Mouse (Mus musculus) liver (tissue): ENCODE data around the gene Strbp.

ENCODE experiments used
- DNase-seq: peaks from one replicate; pipeline ENCODE4 v3.0.0-alpha.2; 2020; ENCODE audit warnings: mixed read lengths

Strbp gene

GRCm38 (mm10) chr2:37702301-37703172, 1.1 kb downstream of the Strbp start:
- peak; percentile 49 for DNase-seq

GRCm38 (mm10) chr2:37689064-37689615, 14.5 kb downstream of the Strbp start:
- DNase-seq, result no peak

DNA sequence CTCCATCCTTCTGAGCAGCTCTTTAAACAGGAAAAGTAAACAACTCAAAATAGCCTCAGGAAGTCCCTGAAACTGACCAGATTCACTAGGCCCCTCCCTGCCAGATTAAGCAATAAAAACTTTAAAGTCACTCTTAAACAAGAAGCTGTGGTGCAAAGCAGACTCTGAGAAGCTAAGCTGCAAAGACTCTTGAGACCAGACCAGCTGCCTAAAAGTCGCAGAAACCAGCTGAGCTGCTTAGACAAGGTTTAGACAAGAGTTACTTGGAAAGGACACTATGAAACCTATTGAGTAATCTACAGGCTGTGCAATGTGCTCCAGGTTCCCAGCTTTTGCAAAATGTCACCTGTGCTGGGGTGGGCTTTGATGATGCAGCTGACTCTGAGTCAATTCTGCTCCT, 16.6 kb downstream of the Strbp start:
- no peak for DNase-seq

GRCm38 (mm10) chr2:37684864-37685263, 18.8 kb downstream of the Strbp start:
- no peak for DNase-seq

DNA sequence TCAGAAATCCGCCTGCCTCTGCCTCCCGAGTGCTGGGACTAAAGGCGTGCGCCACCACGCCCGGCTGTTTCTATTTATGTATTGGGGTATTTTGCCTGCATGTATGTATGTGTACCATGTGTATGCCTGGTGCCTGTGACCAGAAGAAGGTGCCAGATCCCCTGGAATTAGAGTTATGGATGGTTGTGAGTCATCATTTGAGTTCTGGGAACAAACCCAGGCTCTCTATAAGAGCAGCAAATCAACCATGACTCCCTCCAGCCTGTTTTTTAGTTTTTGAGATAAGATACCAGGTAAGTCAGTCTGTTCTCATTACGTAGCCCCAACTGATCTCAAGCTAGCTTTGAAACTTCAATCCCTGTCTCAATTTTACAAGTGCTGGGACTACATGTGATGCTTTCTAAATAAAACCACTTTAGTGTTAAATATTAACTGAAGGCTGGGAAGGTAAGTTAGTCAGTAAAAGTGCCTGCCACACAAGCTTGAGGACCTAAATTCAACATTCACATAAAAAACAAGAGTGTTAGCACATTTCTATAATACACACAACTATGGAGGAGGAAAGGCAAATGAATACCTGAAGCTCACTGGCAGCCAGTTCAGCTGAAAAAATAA, 21.4 kb downstream of the Strbp start:
- DNase-seq, result no peak

GRCm38 (mm10) chr2:37651086-37651485, 52.6 kb downstream of the Strbp start:
- no peak for DNase-seq

DNA sequence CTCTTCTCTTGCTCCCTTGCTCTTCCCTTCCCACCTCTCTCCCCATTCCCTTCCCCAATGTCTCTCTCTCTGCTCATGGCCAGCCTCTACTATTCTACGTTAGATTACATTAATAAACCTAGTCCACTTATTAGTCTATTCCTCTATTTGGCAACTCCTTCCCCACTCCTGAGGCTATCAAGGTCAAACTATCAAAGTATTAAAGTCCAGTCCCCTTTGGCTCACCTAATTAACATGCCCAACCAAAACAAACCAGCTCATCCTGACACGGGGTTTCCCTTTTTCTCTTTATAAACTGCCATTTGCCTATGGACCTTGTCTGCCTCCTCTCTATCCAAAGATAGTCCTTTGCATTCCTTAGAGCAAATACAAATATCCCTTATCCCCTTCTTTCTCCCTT, 54.1 kb downstream of the Strbp start:
- no peak for DNase-seq

GRCm38 (mm10) chr2:37648966-37649365, 54.7 kb downstream of the Strbp start:
- no peak for DNase-seq

- DNase-seq, result no peak
Measured at GRCm38 (mm10) chr2:37623343-37623742, 80.3 kb downstream of the Strbp start.

GRCm38 (mm10) chr2:37587919-37588318, 115.7 kb downstream of the Strbp start:
- DNase-seq, result no peak

GRCm38 (mm10) chr2:37578185-37578584, 125.5 kb downstream of the Strbp start:
- DNase-seq, result no peak

DNA sequence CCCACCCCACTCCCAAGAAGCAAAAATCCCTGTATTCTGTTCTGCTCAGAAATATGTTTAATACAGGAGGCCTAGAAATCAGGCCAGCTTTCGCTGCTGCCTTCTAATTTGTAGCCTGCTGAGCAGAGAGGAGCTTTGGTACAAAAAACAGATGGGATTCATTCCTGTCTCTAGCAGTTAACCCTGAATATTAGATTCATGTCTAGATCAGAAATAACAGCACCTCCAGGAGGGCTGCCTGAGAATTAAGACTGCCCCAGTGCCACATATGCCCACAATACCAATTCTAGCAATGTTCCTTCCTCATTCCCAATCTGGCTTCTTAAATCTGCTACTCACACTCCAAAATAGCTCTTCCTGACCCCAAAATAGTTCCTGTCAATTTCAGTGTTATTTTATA, 127.0 kb downstream of the Strbp start:
- DNase-seq, result no peak

DNA sequence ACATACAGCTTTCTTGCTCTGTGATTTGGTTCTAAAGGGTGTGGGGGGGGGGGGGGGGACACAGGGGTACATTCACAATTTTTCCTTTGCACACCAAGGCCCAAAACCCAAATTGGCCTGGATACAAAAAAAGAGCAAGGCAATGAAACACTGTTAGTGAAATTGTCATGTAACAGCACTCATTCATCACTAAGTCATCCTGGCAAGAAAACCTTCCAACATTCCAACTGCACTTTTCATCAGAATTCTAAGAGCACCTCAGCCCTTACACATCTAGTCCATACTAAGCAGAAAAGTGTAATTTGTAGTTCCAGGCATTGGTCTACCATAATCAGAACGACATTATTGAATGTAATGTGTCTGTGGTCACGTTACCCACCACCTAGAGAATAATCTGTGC, 131.5 kb downstream of the Strbp start:
- DNase-seq, result no peak

DNA sequence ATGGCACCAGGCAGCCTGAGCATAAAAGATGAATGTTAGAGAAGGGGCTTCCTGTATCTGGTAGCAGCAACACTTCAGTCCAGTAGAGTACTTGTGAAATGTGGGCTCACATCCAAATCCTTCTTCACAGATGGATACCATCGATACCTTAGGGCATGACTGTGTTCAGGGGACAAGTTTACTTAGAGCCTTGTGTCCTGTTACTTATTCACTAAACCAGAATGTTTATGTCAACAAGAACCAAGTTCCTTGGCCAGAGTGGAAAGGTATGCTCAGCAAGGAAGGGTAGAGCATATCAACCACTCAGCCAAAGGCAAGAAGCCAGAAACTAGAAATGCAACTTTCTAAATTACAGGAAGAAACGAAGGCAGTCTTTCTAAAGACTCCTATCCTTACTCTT, 133.0 kb downstream of the Strbp start:
- DNase-seq, result no peak

- no peak for DNase-seq
Measured at GRCm38 (mm10) chr2:37569888-37570287, 133.8 kb downstream of the Strbp start.

DNA sequence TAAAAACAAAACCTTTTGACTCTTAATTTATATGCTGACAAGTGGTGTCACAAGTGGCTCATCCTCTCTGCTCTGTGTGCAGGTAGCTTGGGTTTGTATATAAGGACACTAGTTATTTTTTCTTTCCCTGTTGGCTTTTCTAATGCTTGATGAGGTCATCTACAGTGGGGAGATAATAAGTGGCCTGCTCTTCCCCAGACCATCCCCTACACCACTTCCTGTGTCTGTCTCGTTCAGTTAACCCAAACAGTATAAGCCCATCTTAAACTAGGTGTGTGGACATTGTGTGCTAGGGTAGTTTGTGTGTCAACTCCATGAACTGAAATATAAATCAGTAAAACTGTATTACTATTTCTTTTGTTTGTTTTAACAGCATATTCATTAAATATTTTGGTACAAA, 137.6 kb downstream of the Strbp start:
- DNase-seq, result no peak

DNA sequence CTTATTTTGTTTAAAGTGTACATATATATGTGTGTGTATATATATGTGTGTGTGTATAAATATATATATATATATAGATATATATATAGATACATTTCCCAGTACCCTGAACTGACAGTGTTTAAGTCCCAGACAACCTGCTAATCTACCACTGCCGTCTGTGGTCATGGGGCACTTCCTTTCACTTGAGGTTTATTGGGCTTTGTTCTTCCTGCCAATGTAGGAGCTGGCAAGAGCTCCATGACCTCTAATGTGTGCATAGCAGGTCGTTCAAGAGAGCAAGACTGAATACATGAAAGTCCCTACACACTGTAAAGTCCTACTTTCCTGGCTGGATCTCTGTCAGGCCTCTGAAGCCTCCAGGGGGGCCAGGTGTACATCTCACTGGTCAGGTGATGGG, 138.1 kb downstream of the Strbp start:
- no peak for DNase-seq

GRCm38 (mm10) chr2:37556366-37556765, 147.3 kb downstream of the Strbp start:
- no peak for DNase-seq

DNA sequence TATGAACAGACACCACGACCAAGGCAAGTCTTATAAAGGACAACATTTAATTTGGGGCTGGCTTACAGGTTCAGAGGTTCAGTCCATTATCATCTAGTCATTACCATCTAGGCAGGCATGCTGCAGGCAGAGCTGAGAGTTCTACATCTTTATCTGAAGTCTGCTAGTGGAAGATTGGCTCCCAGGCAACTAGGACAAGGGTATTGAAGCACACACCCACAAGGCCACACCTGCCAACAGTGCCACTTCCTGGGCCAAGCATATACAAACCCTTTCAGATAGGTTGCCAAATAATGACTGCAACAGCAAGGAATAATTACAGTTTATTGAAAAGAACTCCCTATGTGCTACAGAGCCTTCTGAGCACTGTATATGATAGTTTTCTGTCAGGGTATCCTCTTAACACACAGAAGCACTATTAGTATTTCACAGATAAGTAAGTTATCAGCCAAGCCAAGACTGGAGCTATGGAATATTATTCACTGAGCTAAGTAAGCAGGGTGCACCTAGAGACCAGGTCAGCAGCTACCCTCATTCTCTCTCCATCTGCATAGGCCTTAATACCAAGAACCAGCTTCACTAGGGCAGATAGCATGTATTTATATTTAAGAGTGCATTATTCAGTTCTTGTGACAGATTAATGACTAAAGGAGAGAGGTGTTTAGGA, 154.2 kb downstream of the Strbp start:
- peak; percentile 80 for DNase-seq

DNA sequence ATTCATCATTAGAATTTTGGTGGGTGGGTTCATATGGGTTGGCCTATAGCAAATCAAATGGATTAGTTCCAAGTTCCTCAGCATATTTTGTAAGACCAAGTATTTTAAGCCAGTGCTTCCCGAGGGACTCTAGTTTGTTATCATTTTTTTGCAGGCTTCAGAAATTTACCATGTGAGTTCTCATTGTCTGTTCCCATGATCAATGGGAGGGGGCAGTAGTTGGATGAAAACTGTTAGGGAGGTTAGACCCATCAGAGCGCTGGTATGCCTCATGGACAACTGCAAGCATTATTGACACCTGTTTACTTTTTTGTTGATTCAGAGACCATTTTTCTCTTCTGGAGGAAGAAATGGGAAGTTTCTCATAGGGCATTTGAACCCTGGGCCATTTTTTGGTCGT, 172.0 kb downstream of the Strbp start:
- DNase-seq, result no peak

DNA sequence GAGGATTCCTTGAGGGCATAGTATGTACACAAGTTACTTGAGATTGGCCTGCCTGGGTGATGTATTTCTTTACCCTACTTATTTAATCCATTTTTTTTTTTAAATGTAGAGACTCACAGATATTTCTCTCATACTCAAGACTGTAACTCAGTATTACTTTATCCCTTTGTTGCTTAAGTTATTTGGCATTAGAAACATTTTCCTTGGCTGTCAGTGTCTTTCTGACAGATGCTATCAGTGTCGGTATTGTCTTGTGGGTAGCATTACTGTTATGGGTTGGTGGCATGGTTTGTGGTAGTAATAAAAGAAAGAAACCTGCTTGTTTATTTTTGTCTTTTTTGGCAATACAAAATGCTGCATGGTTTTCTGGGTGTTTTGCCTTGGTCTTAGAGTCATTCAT, 172.9 kb downstream of the Strbp start:
- DNase-seq, result no peak

DNA sequence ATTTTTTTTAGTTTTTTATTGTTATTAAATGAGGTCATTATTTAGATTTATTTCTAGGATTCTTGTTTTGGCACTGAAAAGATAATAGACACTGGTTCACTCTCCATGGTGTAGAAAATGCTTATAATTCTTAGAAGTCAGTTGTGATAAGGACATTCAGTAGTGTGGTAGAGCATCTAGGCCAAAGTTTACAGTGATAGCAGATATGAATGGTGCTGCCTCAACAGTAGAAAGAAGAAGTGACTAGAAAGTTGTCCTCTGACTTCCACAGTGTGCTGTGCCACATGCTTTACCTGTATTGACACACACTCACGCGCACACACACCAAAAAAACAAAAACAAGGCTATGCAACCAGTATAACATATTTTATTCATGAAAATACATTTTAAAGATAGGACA, 174.3 kb downstream of the Strbp start:
- DNase-seq, result no peak

DNA sequence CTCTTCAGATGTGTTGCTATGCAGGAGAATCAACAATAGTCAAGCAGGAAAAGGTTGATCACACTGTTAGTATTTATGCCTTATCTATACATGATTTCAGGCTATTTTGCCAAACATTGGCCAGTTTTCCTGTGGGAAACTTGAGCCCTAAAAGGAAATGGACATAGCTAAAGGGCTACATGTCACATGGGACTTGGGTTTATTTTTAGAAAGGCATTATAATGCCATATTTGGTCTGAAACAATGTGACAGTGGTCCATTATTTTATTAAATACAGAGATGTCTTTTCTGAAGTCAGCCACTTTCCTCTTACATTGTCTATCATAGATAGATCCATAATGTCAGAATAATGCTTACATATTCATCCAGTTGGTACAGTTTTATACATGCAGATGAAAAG, 176.1 kb downstream of the Strbp start:
- no peak for DNase-seq

DNA sequence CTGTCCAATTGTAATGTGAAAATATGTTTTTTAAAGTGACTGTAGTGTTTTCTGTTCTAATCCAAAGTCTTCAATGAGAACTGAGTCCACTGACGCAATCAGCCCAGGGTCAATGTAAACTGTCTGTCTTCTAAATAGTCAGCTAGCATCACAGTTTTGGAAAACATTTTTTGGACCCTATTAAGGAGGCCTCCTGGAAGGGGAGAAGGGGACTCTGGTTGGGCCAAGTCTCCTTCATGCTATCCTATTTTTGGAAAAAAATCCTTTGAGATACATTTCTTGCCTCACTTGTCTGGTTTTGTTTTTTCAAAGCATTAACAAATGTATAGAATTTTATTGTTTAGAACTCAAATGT, 184.4 kb downstream of the Strbp start:
- no peak for DNase-seq
